Mouse (Mus musculus) liver, adult (tissue): Measurements from ENCODE around the gene Tcirg1.

Experiments
- GATA4 ChIP-seq: IDR thresholded peaks from 2 replicates; pipeline ENCODE4 v1.6.1; 2014; ENCODE audit warnings: mild to moderate bottlenecking, low read length; ENCODE audit not compliant: insufficient replicate concordance

The Tcirg1 gene

GRCm38 (mm10) chr19:3906795-3907786, at the start of gene Tcirg1:
Tcirg1 (minus strand) TSS chr19:3907133.
- TF ChIP-seq GATA4: no peak

- TF ChIP-seq GATA4: no peak
Observed at GRCm38 (mm10) chr19:3955804-3956203, 48.9 kb upstream of the Tcirg1 start.

GRCm38 (mm10) chr19:3955033-3955432, 48.1 kb upstream of the Tcirg1 start:
- TF ChIP-seq GATA4: no peak

GRCm38 (mm10) chr19:3952099-3952498, 45.2 kb upstream of the Tcirg1 start:
- TF ChIP-seq GATA4: no peak

- no peak for TF ChIP-seq GATA4
Observed at GRCm38 (mm10) chr19:3951461-3951860, 44.5 kb upstream of the Tcirg1 start.

GRCm38 (mm10) chr19:3950331-3950730, 43.4 kb upstream of the Tcirg1 start:
- no peak for TF ChIP-seq GATA4

- no peak for TF ChIP-seq GATA4
Observed at GRCm38 (mm10) chr19:3948546-3948945, 41.6 kb upstream of the Tcirg1 start.

- no peak for TF ChIP-seq GATA4
Observed at GRCm38 (mm10) chr19:3947813-3948212, 40.9 kb upstream of the Tcirg1 start.

GRCm38 (mm10) chr19:3946715-3947114, 39.8 kb upstream of the Tcirg1 start:
- TF ChIP-seq GATA4: no peak

- TF ChIP-seq GATA4: no peak
Observed at GRCm38 (mm10) chr19:3945872-3946564, 39.1 kb upstream of the Tcirg1 start.

GRCm38 (mm10) chr19:3942986-3943735, 36.2 kb upstream of the Tcirg1 start:
- TF ChIP-seq GATA4: no peak

- TF ChIP-seq GATA4: no peak
Observed at GRCm38 (mm10) chr19:3942315-3942714, 35.4 kb upstream of the Tcirg1 start.

- no peak for TF ChIP-seq GATA4
Observed at GRCm38 (mm10) chr19:3935896-3936850, 29.2 kb upstream of the Tcirg1 start.

GRCm38 (mm10) chr19:3935032-3935895, 28.3 kb upstream of the Tcirg1 start, which contains the start of gene Unc93b1:
Unc93b1 (plus strand) TSS chr19:3935186.
- no peak for TF ChIP-seq GATA4

GRCm38 (mm10) chr19:3931716-3932115, 24.8 kb upstream of the Tcirg1 start:
- TF ChIP-seq GATA4: no peak
